Mouse (Mus musculus) heart, embryonic 10.5 days (tissue): ENCODE data around the gene 1700129C05Rik. TPM values are rescaled to one million over a fixed set of nuclear protein-coding genes. Genes with fewer than 3 reads are reported as not detected.

Experiments used
- polyA plus RNA-seq: library from polyadenylated mRNA; unstranded; fragments of >200 nt; fragmentation: Nextera tagmentation; extraction: Ambion mirVana; gene quantifications from 2 replicates; pipeline ENCODE4 v1.2.1, GENCODE M21; 2016

The 1700129C05Rik gene
- polyA plus RNA-seq, 1 experiment from 2014 or later, result not detected

Other genes starting within 250 kb of the 1700129C05Rik start
- gene Gm5142, start 35.9 kb upstream of the 1700129C05Rik start, polyA plus RNA-seq, result not detected in 2 replicates
- 36.1 and 63.3 TPM in 2 replicates for gene Rcbtb1, start 58.3 kb upstream of the 1700129C05Rik start, polyA plus RNA-seq
- not detected in 2 replicates for gene Gm6904, start 117.3 kb upstream of the 1700129C05Rik start, polyA plus RNA-seq
- gene Phf11a, start 154.6 kb upstream of the 1700129C05Rik start, polyA plus RNA-seq, result not detected in 2 replicates
- gene Phf11b, start 198.5 kb upstream of the 1700129C05Rik start, polyA plus RNA-seq, result 0.27 TPM in 1 of 2 replicates, not detected in the other
- gene Phf11d, start 222.6 kb upstream of the 1700129C05Rik start, polyA plus RNA-seq, result 0.21 and 0.28 TPM in 2 replicates